Mouse (Mus musculus) MEL (cell line): Measurements from ENCODE around the gene Ppt2. TPM values are rescaled to one million over a fixed set of nuclear protein-coding genes. Genes with fewer than 3 reads are reported as not detected.

Experiments
- DNase-seq: peaks from one replicate; pipeline ENCODE4 v3.0.0; 2011; ENCODE audit warnings: low read depth, low spot score
- H3K27ac ChIP-seq: 2 replicates; pipeline ENCODE4 v1.5.1; 2012; ENCODE audit warnings: low read depth, mild to moderate bottlenecking, control low read depth, low read length, moderate library complexity; ENCODE audit not compliant: control insufficient read depth
- H3K27me3 ChIP-seq, 2 experiments: fragments of 150-350 bp in 1 of 2; sonication (generic) in 1 of 2; 2 replicates each; pipeline ENCODE4 v1.6.1; 2012; ENCODE audit warnings: low read length in 2 of 2, mild to moderate bottlenecking in 2 of 2, improper control_type of control experiment in 1 of 2, moderate library complexity in 1 of 2; ENCODE audit not compliant: insufficient read depth in 2 of 2, control insufficient read depth in 1 of 2
- H3K36me3 ChIP-seq, 2 experiments: 2 replicates each; pipeline ENCODE4 v1.6.1; 2012 to 2014; ENCODE audit warnings: low read length in 2 of 2, improper control_type of control experiment in 1 of 2, inconsistent platforms in 1 of 2, mild to moderate bottlenecking in 1 of 2; ENCODE audit not compliant: insufficient read depth in 2 of 2, control insufficient read depth in 1 of 2
- H3K4me1 ChIP-seq, 2 experiments: fragments of 150-350 bp in 1 of 2; sonication (generic) in 1 of 2; 2 replicates each; pipeline ENCODE4 v1.6.1; 2012; ENCODE audit warnings: low read length in 2 of 2, improper control_type of control experiment in 1 of 2, mild to moderate bottlenecking in 1 of 2; ENCODE audit not compliant: insufficient read depth in 2 of 2, control insufficient read depth in 1 of 2
- H3K4me3 ChIP-seq, 2 experiments: fragments of 150-350 bp in 1 of 2; sonication (generic) in 1 of 2; 2 replicates each; pipeline ENCODE4 v1.5.1; 2012; ENCODE audit warnings: low read depth in 2 of 2, low read length in 2 of 2, mild to moderate bottlenecking in 2 of 2, moderate library complexity in 2 of 2, control low read depth in 1 of 2, improper control_type of control experiment in 1 of 2; ENCODE audit not compliant: control insufficient read depth in 1 of 2, insufficient read depth in 1 of 2
- H3K79me2 ChIP-seq: 2 replicates; pipeline ENCODE4 v1.6.1; 2012; ENCODE audit warnings: mild to moderate bottlenecking, low read length, moderate library complexity; ENCODE audit not compliant: control insufficient read depth, poor library complexity, insufficient read depth
- H3K9ac ChIP-seq: 2 replicates; pipeline ENCODE4 v1.6.1; 2012; ENCODE audit warnings: low read depth, mild to moderate bottlenecking, control low read depth, low read length, moderate library complexity; ENCODE audit not compliant: control insufficient read depth, poor library complexity, severe bottlenecking
- H3K9me3 ChIP-seq: fragments of 150-350 bp; sonication (generic); replicated peaks from 2 replicates; pipeline ENCODE4 v1.6.1; 2012; ENCODE audit warnings: mild to moderate bottlenecking, low read length, improper control_type of control experiment, moderate library complexity; ENCODE audit not compliant: insufficient read depth
- BHLHE40 ChIP-seq: IDR thresholded peaks from 2 replicates; pipeline ENCODE4 v1.6.1; 2012; ENCODE audit warnings: low read depth, mild to moderate bottlenecking, inconsistent platforms, low read length, improper control_type of control experiment, borderline replicate concordance
- CTCF ChIP-seq, 3 experiments: IDR thresholded peaks in 2 of 3; conservative IDR thresholded peaks in 1 of 3; 2 replicates each; pipeline ENCODE4 v1.5.1; 2011 to 2012; ENCODE audit warnings: low read length in 3 of 3, low read depth in 2 of 3, mild to moderate bottlenecking in 2 of 3, improper control_type of control experiment in 1 of 3, inconsistent platforms in 1 of 3, mixed read lengths in 1 of 3, moderate library complexity in 1 of 3; ENCODE audit not compliant: control insufficient read depth in 1 of 3, insufficient read depth in 1 of 3, poor library complexity in 1 of 3, severe bottlenecking in 1 of 3
- E2F4 ChIP-seq: IDR thresholded peaks from 2 replicates; pipeline ENCODE4 v1.6.1; 2011; ENCODE audit warnings: low read depth, low read length, improper control_type of control experiment, borderline replicate concordance
- ELF1 ChIP-seq: IDR thresholded peaks from 2 replicates; pipeline ENCODE4 v1.6.1; 2014; ENCODE audit warnings: low read depth, mild to moderate bottlenecking, inconsistent platforms, low read length, improper control_type of control experiment, moderate library complexity
- EP300 ChIP-seq, 2 experiments: IDR thresholded peaks; 2 replicates each; pipeline ENCODE4 v1.6.1; 2011; ENCODE audit warnings: improper control_type of control experiment in 2 of 2, low read length in 2 of 2, low read depth in 1 of 2, mild to moderate bottlenecking in 1 of 2
- GABPA ChIP-seq: IDR thresholded peaks from 2 replicates; pipeline ENCODE4 v1.6.1; 2012; ENCODE audit warnings: low read depth, mild to moderate bottlenecking, inconsistent platforms, low read length, improper control_type of control experiment, moderate library complexity
- GATA1 ChIP-seq: IDR thresholded peaks from 2 replicates; pipeline ENCODE4 v1.6.1; 2011; ENCODE audit warnings: low read depth, low read length, improper control_type of control experiment
- KAT2A ChIP-seq: conservative IDR thresholded peaks from 2 replicates; pipeline ENCODE4 v1.6.1; 2012; ENCODE audit warnings: low read depth, low read length, improper control_type of control experiment, inconsistent platforms
- MEF2A ChIP-seq: IDR thresholded peaks from 2 replicates; pipeline ENCODE4 v1.6.1; 2014; ENCODE audit warnings: low read depth, mild to moderate bottlenecking, inconsistent platforms, low read length, improper control_type of control experiment; ENCODE audit not compliant: poor library complexity, insufficient replicate concordance, severe bottlenecking; ENCODE audit errors: extremely low read depth
- POLR2AphosphoS5 ChIP-seq: IDR thresholded peaks from 2 replicates; pipeline ENCODE4 v1.6.1; 2012; ENCODE audit warnings: low read depth, borderline replicate concordance, mild to moderate bottlenecking, inconsistent platforms, low read length, moderate library complexity, mixed read lengths
- SMC3 ChIP-seq: IDR thresholded peaks from 2 replicates; pipeline ENCODE4 v1.6.1; 2011; ENCODE audit warnings: low read depth, low read length, improper control_type of control experiment
- TAL1 ChIP-seq: IDR thresholded peaks from 2 replicates; pipeline ENCODE4 v1.6.1; 2012; ENCODE audit warnings: mild to moderate bottlenecking, inconsistent platforms, low read length, moderate library complexity, mixed read lengths
- TBP ChIP-seq: IDR thresholded peaks from 2 replicates; pipeline ENCODE4 v1.8.0; 2011; ENCODE audit warnings: low read depth, low read length, improper control_type of control experiment
- TCF12 ChIP-seq: IDR thresholded peaks from 2 replicates; pipeline ENCODE4 v1.6.1; 2014; ENCODE audit warnings: low read depth, mild to moderate bottlenecking, inconsistent platforms, low read length, improper control_type of control experiment, moderate library complexity
- UBTF ChIP-seq: IDR thresholded peaks from 2 replicates; pipeline ENCODE4 v1.6.1; 2012; ENCODE audit warnings: low read depth, mild to moderate bottlenecking, inconsistent platforms, low read length, improper control_type of control experiment, moderate library complexity, borderline replicate concordance; ENCODE audit not compliant: insufficient read depth
- USF1 ChIP-seq: IDR thresholded peaks from 2 replicates; pipeline ENCODE4 v1.6.1; 2014; ENCODE audit warnings: low read depth, mild to moderate bottlenecking, inconsistent platforms, low read length, improper control_type of control experiment, moderate library complexity
- ZC3H11A ChIP-seq: IDR thresholded peaks from 2 replicates; pipeline ENCODE4 v1.6.1; 2012; ENCODE audit warnings: low read depth, mild to moderate bottlenecking, inconsistent platforms, low read length, improper control_type of control experiment
- ZKSCAN1 ChIP-seq: IDR thresholded peaks from 2 replicates; pipeline ENCODE4 v1.6.1; 2012; ENCODE audit warnings: low read depth, mild to moderate bottlenecking, inconsistent platforms, low read length, improper control_type of control experiment, moderate library complexity
- ZMIZ1 ChIP-seq: IDR thresholded peaks from 2 replicates; pipeline ENCODE4 v1.6.1; 2012; ENCODE audit warnings: low read depth, mild to moderate bottlenecking, inconsistent platforms, low read length, improper control_type of control experiment, moderate library complexity
- polyA plus RNA-seq, 2 experiments: library from polyadenylated mRNA; stranded (reverse) in 1 of 2; unstranded in 1 of 2; fragments of >175 nt in 1 of 2; fragments of >200 nt in 1 of 2; gene quantifications; 2 replicates each; pipeline versions ENCODE4 v1.2.1 to v1.2.4; 2012; ENCODE audit warnings: low replicate concordance in 2 of 2, low read depth in 1 of 2; ENCODE audit not compliant: insufficient read length in 2 of 2, insufficient read depth in 1 of 2, missing spikeins in 1 of 2
- total RNA-seq: library from RNA; depleted of rRNA; stranded (reverse); fragments of 300-350 nt; gene quantifications from 2 replicates; pipeline ENCODE4 v1.2.3, GENCODE M21; 2012

The Ppt2 gene
- total and polyA plus RNA-seq, 3 experiments = 29.2 to 147 (median 67.1) TPM

DNA sequence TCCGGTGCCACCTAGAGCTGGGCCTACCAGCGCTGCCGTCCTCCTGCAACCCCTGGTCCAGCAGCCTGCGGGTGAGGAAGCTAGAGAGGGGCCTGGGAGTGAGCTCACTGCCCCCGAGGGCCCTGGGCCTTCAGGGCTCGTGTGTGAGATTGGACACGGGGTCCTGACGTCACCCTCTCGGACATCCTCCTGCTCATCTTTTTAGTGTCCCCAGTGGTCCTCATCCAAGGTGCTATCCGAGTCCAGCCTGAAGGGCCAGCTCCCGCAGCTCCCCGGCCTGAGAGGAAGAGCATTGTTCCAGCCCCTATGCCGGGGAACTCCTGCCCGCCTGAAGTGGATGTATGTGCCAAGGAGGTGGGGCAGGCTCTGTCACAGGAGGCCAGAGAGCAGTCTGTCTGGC is 22.5 kb upstream of the Ppt2 start:
- TF ChIP-seq EP300 (IDR thresholded peaks at IDR 0.05; ENCODE audit: low read depth in 1 of 2, low read length in 2 of 2) (no peak), USF1 (no peak), KAT2A (no peak), E2F4 (no peak), TCF12 (no peak), ZC3H11A (no peak), ZKSCAN1 (no peak), UBTF (no peak), TAL1 (no peak), TBP (no peak), BHLHE40 (no peak), SMC3 (no peak), POLR2AphosphoS5 (no peak), ELF1 (no peak)
- Histone ChIP-seq H3K4me3 (no peak overlapping the region), H3K9ac (no peak overlapping the region), H3K79me2 (peaks cover 15% of the 10 kb centered on the region), H3K4me1 (peaks cover 0 to 8% of the 10 kb centered on the region in 2 experiments; a peak in 2 of 4 replicates), H3K36me3 (peaks cover 0 to 5% of the 10 kb centered on the region in 2 experiments; a peak in 2 of 4 replicates), H3K27me3 (no peaks in the 10 kb centered on the region), H3K27ac (no peak overlapping the region), H3K9me3 (no peaks in the 10 kb centered on the region)
- DNase-seq = no peak

GRCm38 (mm10) chr17:34649106-34649864 is 21.0 kb upstream of the Ppt2 start:
- peaks cover 0 to 9% of the 10 kb centered on the region in 2 experiments; a peak in 2 of 4 replicates for H3K36me3 ChIP-seq
- no peak overlapping the region for H3K27ac ChIP-seq
- H3K9ac ChIP-seq = no peak overlapping the region
- H3K27me3 ChIP-seq = no peaks in the 10 kb centered on the region
- no peak for DNase-seq
- TF ChIP-seq TCF12 (no peak), KAT2A (no peak), CTCF (IDR thresholded peaks at IDR 0.05 in 2 of 3, conservative IDR thresholded peaks at IDR 0.05 in 1 of 3; ENCODE audit: control insufficient read depth in 1 of 3, insufficient read depth in 1 of 3, low read depth in 2 of 3, low read length in 3 of 3, poor library complexity in 1 of 3, severe bottlenecking in 1 of 3) (no peak), MEF2A (no peak), SMC3 (no peak), E2F4 (no peak), EP300 (IDR thresholded peaks at IDR 0.05; ENCODE audit: low read depth in 1 of 2, low read length in 2 of 2) (no peak), POLR2AphosphoS5 (no peak), ZMIZ1 (no peak), GATA1 (no peak), GABPA (no peak), TAL1 (no peak)
- H3K4me3 ChIP-seq = no peak overlapping the region
- peaks cover 15% of the 10 kb centered on the region for H3K79me2 ChIP-seq
- H3K4me1 ChIP-seq = peaks cover 0 to 14% of the 10 kb centered on the region in 2 experiments; a peak in 3 of 4 replicates
- H3K9me3 ChIP-seq = no peaks in the 10 kb centered on the region
